Mouse (Mus musculus): ENCODE data around the gene Rp9. TPM values are rescaled to one million over a fixed set of nuclear protein-coding genes. Genes with fewer than 3 reads are reported as not detected.

Gene Rp9
- polyA plus RNA-seq, 1 experiment from 2014 or later: 56.0 TPM

- DNase-seq (ENCODE audit: low spot score): no peak
- no peak overlapping the region for H3K9ac ChIP-seq (ENCODE audit: low read depth, low read length)
- H3K4me2 ChIP-seq (replicated peaks; ENCODE audit: low read depth, low read length): no peak overlapping the region
- no peak overlapping the region for H3K4me3 ChIP-seq (ENCODE audit: low read depth, low read length)
- H3K36me3 ChIP-seq (ENCODE audit: control insufficient read depth, insufficient read depth, low read length): peaks cover 10% of the 10 kb centered on the region
- no peaks in the 10 kb centered on the region for H3K9me3 ChIP-seq (ENCODE audit: control insufficient read depth, low read length)
- no peaks in the 10 kb centered on the region for H3K4me1 ChIP-seq (replicated peaks; ENCODE audit: control insufficient read depth, insufficient read depth, low read length)
- no peak for ATAC-seq (ENCODE audit: low FRiP score)
- WGBS: 95% methylated on average over 10 of the region's 10 CpGs
- H3K27me3 ChIP-seq (ENCODE audit: control insufficient read depth, insufficient read depth, low read length): no peaks in the 10 kb centered on the region
- no peak overlapping the region for H3K27ac ChIP-seq (ENCODE audit: low read depth, low read length)
Measured at GRCm38 (mm10) chr9:22453501-22453924, 16.0 kb downstream of the Rp9 start.

- no peak overlapping the region for H3K4me2 ChIP-seq (replicated peaks; ENCODE audit: low read depth, low read length)
- no peak overlapping the region for H3K27ac ChIP-seq (ENCODE audit: low read depth, low read length)
- ATAC-seq (ENCODE audit: low FRiP score): no peak
- H3K36me3 ChIP-seq (ENCODE audit: control insufficient read depth, insufficient read depth, low read length): peaks cover 10% of the 10 kb centered on the region
- DNase-seq (ENCODE audit: low spot score): no peak
- WGBS: 90% methylated on average over 10 of the region's 10 CpGs
- no peaks in the 10 kb centered on the region for H3K27me3 ChIP-seq (ENCODE audit: control insufficient read depth, insufficient read depth, low read length)
- no peaks in the 10 kb centered on the region for H3K9me3 ChIP-seq (ENCODE audit: control insufficient read depth, low read length)
- no peak overlapping the region for H3K9ac ChIP-seq (ENCODE audit: low read depth, low read length)
- H3K4me3 ChIP-seq (ENCODE audit: low read depth, low read length): no peak overlapping the region
- no peaks in the 10 kb centered on the region for H3K4me1 ChIP-seq (replicated peaks; ENCODE audit: control insufficient read depth, insufficient read depth, low read length)
Measured at GRCm38 (mm10) chr9:22452697-22453096, 16.8 kb downstream of the Rp9 start.

GRCm38 (mm10) chr9:22449209-22449608 is 20.3 kb downstream of the Rp9 start:
- Histone ChIP-seq H3K27me3 (ENCODE audit: control insufficient read depth, insufficient read depth, low read length) (no peaks in the 10 kb centered on the region), H3K4me2 (replicated peaks; ENCODE audit: low read depth, low read length) (no peak overlapping the region), H3K27ac (ENCODE audit: low read depth, low read length) (no peak overlapping the region), H3K4me3 (ENCODE audit: low read depth, low read length) (no peak overlapping the region), H3K9ac (ENCODE audit: low read depth, low read length) (no peak overlapping the region), H3K4me1 (replicated peaks; ENCODE audit: control insufficient read depth, insufficient read depth, low read length) (no peaks in the 10 kb centered on the region), H3K36me3 (ENCODE audit: control insufficient read depth, insufficient read depth, low read length) (peaks cover 6% of the 10 kb centered on the region; the same call in 1 of the 2 replicates), H3K9me3 (ENCODE audit: control insufficient read depth, low read length) (no peaks in the 10 kb centered on the region)
- DNase-seq (ENCODE audit: low spot score) (no peak), ATAC-seq (ENCODE audit: low FRiP score) (no peak)
- WGBS: 95% methylated on average over 6 of the region's 6 CpGs

GRCm38 (mm10) chr9:22448420-22448819 is 21.1 kb downstream of the Rp9 start:
- WGBS: 89% methylated on average over 13 of the region's 13 CpGs

GRCm38 (mm10) chr9:22447213-22447612 is 22.3 kb downstream of the Rp9 start:
- Histone ChIP-seq H3K27ac (ENCODE audit: low read depth, low read length) (no peak overlapping the region), H3K4me2 (replicated peaks; ENCODE audit: low read depth, low read length) (no peak overlapping the region), H3K36me3 (ENCODE audit: control insufficient read depth, insufficient read depth, low read length) (0 out of 2 replicates have a peak, but pooled peaks cover 2% of the 10 kb centered on the region), H3K4me1 (replicated peaks; ENCODE audit: control insufficient read depth, insufficient read depth, low read length) (no peaks in the 10 kb centered on the region), H3K9ac (ENCODE audit: low read depth, low read length) (no peak overlapping the region), H3K4me3 (ENCODE audit: low read depth, low read length) (no peak overlapping the region), H3K27me3 (ENCODE audit: control insufficient read depth, insufficient read depth, low read length) (no peaks in the 10 kb centered on the region), H3K9me3 (ENCODE audit: control insufficient read depth, low read length) (no peaks in the 10 kb centered on the region)
- 86% methylated on average over 5 of the region's 5 CpGs for WGBS
- DNase-seq (ENCODE audit: low spot score) (no peak), ATAC-seq (ENCODE audit: low FRiP score) (no peak)

More at GRCm38 (mm10) chr9:22448420-22448819, 21.1 kb downstream of the Rp9 start:
- H3K4me1 ChIP-seq (replicated peaks; ENCODE audit: control insufficient read depth, insufficient read depth, low read length): no peaks in the 10 kb centered on the region
- ATAC-seq (ENCODE audit: low FRiP score): no peak
- H3K27me3 ChIP-seq (ENCODE audit: control insufficient read depth, insufficient read depth, low read length): no peaks in the 10 kb centered on the region
- no peak overlapping the region for H3K9ac ChIP-seq (ENCODE audit: low read depth, low read length)
- no peak overlapping the region for H3K4me3 ChIP-seq (ENCODE audit: low read depth, low read length)
- no peak for DNase-seq (ENCODE audit: low spot score)
- H3K27ac ChIP-seq (ENCODE audit: low read depth, low read length): no peak overlapping the region
- no peak overlapping the region for H3K4me2 ChIP-seq (replicated peaks; ENCODE audit: low read depth, low read length)
- H3K9me3 ChIP-seq (ENCODE audit: control insufficient read depth, low read length): no peaks in the 10 kb centered on the region
- H3K36me3 ChIP-seq (ENCODE audit: control insufficient read depth, insufficient read depth, low read length): peaks cover 6% of the 10 kb centered on the region; the same call in 1 of the 2 replicates

- 84% methylated on average over 1 of the region's 1 CpGs for WGBS
- no peaks in the 10 kb centered on the region for H3K9me3 ChIP-seq (ENCODE audit: control insufficient read depth, low read length)
- no peak overlapping the region for H3K4me2 ChIP-seq (replicated peaks; ENCODE audit: low read depth, low read length)
- no peak overlapping the region for H3K27ac ChIP-seq (ENCODE audit: low read depth, low read length)
- H3K4me1 ChIP-seq (replicated peaks; ENCODE audit: control insufficient read depth, insufficient read depth, low read length): no peaks in the 10 kb centered on the region
- H3K9ac ChIP-seq (ENCODE audit: low read depth, low read length): no peak overlapping the region
- no peaks in the 10 kb centered on the region for H3K36me3 ChIP-seq (ENCODE audit: control insufficient read depth, insufficient read depth, low read length)
- no peak for DNase-seq (ENCODE audit: low spot score)
- no peaks in the 10 kb centered on the region for H3K27me3 ChIP-seq (ENCODE audit: control insufficient read depth, insufficient read depth, low read length)
- no peak for ATAC-seq (ENCODE audit: low FRiP score)
- no peak overlapping the region for H3K4me3 ChIP-seq (ENCODE audit: low read depth, low read length)
Measured at GRCm38 (mm10) chr9:22445123-22445522, 24.4 kb downstream of the Rp9 start.

GRCm38 (mm10) chr9:22443157-22443556 is 26.4 kb downstream of the Rp9 start:
- DNase-seq (ENCODE audit: low spot score) (no peak), ATAC-seq (ENCODE audit: low FRiP score) (no peak)
- no peaks in the 10 kb centered on the region for H3K36me3 ChIP-seq (ENCODE audit: control insufficient read depth, insufficient read depth, low read length)
- no peak overlapping the region for H3K27ac ChIP-seq (ENCODE audit: low read depth, low read length)
- no peak overlapping the region for H3K4me3 ChIP-seq (ENCODE audit: low read depth, low read length)
- H3K9me3 ChIP-seq (ENCODE audit: control insufficient read depth, low read length): no peaks in the 10 kb centered on the region
- H3K27me3 ChIP-seq (ENCODE audit: control insufficient read depth, insufficient read depth, low read length): no peaks in the 10 kb centered on the region
- WGBS: 97% methylated on average over 10 of the region's 10 CpGs
- no peak overlapping the region for H3K9ac ChIP-seq (ENCODE audit: low read depth, low read length)
- no peaks in the 10 kb centered on the region for H3K4me1 ChIP-seq (replicated peaks; ENCODE audit: control insufficient read depth, insufficient read depth, low read length)
- no peak overlapping the region for H3K4me2 ChIP-seq (replicated peaks; ENCODE audit: low read depth, low read length)

- ATAC-seq (ENCODE audit: low FRiP score) (no peak), DNase-seq (ENCODE audit: low spot score) (no peak)
- Histone ChIP-seq H3K4me3 (ENCODE audit: low read depth, low read length) (no peak overlapping the region), H3K4me2 (replicated peaks; ENCODE audit: low read depth, low read length) (no peak overlapping the region), H3K27ac (ENCODE audit: low read depth, low read length) (no peak overlapping the region), H3K9ac (ENCODE audit: low read depth, low read length) (no peak overlapping the region), H3K36me3 (ENCODE audit: control insufficient read depth, insufficient read depth, low read length) (no peaks in the 10 kb centered on the region), H3K27me3 (ENCODE audit: control insufficient read depth, insufficient read depth, low read length) (no peaks in the 10 kb centered on the region), H3K4me1 (replicated peaks; ENCODE audit: control insufficient read depth, insufficient read depth, low read length) (no peaks in the 10 kb centered on the region), H3K9me3 (ENCODE audit: control insufficient read depth, low read length) (no peaks in the 10 kb centered on the region)
- WGBS: 72% methylated on average over 1 of the region's 1 CpGs
Measured at GRCm38 (mm10) chr9:22438826-22439225, 30.7 kb downstream of the Rp9 start.

GRCm38 (mm10) chr9:22434101-22434500 is 35.4 kb downstream of the Rp9 start:
- H3K4me3 ChIP-seq (ENCODE audit: low read depth, low read length): no peak overlapping the region
- H3K4me2 ChIP-seq (replicated peaks; ENCODE audit: low read depth, low read length): no peak overlapping the region
- H3K27me3 ChIP-seq (ENCODE audit: control insufficient read depth, insufficient read depth, low read length): no peaks in the 10 kb centered on the region
- H3K36me3 ChIP-seq (ENCODE audit: control insufficient read depth, insufficient read depth, low read length): no peaks in the 10 kb centered on the region
- 95% methylated on average over 2 of the region's 2 CpGs for WGBS
- H3K27ac ChIP-seq (ENCODE audit: low read depth, low read length): no peak overlapping the region
- ATAC-seq (ENCODE audit: low FRiP score): no peak
- H3K9ac ChIP-seq (ENCODE audit: low read depth, low read length): no peak overlapping the region
- DNase-seq (ENCODE audit: low spot score): no peak
- H3K4me1 ChIP-seq (replicated peaks; ENCODE audit: control insufficient read depth, insufficient read depth, low read length): no peaks in the 10 kb centered on the region
- no peaks in the 10 kb centered on the region for H3K9me3 ChIP-seq (ENCODE audit: control insufficient read depth, low read length)
